ENCODE assay signal across 9 mouse cellular contexts in the genomic region with DNA sequence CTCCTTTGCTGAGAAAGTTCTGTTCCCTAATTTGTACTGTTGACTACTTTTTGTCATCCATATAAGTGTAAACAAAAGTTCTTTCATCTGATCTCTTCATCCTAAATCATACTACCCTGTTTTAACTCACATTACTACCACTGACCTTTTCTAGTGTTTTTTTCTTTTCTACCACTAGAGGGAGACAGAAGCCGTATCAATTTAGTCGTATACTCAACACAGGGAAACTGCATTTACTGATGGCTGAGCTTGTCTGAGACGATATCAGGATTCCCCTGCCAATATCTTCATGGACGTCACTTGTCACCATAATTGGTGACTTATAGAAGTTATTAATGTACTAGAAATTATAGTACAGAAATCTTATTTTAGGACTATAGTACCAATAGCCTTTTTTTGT. TPM values are rescaled to one million over a fixed set of nuclear protein-coding genes. Genes with fewer than 3 reads are reported as not detected.
DNase-seq lines count a peak whose midpoint lies in the region; ATAC-seq lines count a peak whose summit lies in the region.
"Had no signal": no experiment of that assay in that cellular context is flagged by ENCODE, and none has a peak within 500 bp of the region (broad histone marks: within the 10 kb centered on the region; RNA-seq: fewer than 3 reads in every experiment).

No protein-coding gene starts in this region.

- DNase-seq in gastrocnemius, adult 18-20 months (ENCODE audit: low spot score): peak; percentile 3
- no peak for DNase-seq in gastrocnemius, adult 8-10 months (ENCODE audit: low spot score in 2 of 2)
- DNase-seq in 3134 (ENCODE audit: extremely low read depth, insufficient read length, low spot score) (peak; percentile 12), R1 (ENCODE audit: low read depth, low spot score) (peak; percentile 32)
- no peak for DNase-seq in yolk sac, embryonic 10.5 days (ENCODE audit: low spot score)
- DNase-seq in adrenal gland, postnatal 4 days (ENCODE audit: low spot score in 2 of 2): no peak
- no peak for DNase-seq in adrenal gland, postnatal 25 days

- peak; percentile 41 for ATAC-seq in inflammation-experienced regulatory T-cells, adult 6 months

RNA-seq across cellular contexts. Expression of gene G6pdx, which starts 23.8 kb away (rescaled TPM):
- total RNA-seq in gastrocnemius, adult 18-20 months (2021): 1 to 10 TPM; 2.6 to 3.8 TPM
- total RNA-seq in gastrocnemius, adult 8-10 months (2022): 1 to 10 TPM; 2.0 to 4.2 (median 3.4) TPM
- 10 to 100 TPM; 25.4 to 32.9 (median 31.4) TPM for polyA plus RNA-seq in inflammation-experienced regulatory T-cells, adult 6 months (2017; shearing (Covaris generic))
- total RNA-seq in adrenal gland, postnatal 4 days (2021): 10 to 100 TPM; 84.9 to 86.2 TPM
- total RNA-seq in adrenal gland, postnatal 25 days (2021): 144 and 163 TPM in 2 replicates

RNA-seq across cellular contexts. Expression of gene Gm6880, which starts 28.4 kb away (rescaled TPM):
- not detected for total RNA-seq in gastrocnemius, adult 18-20 months (2021)
- total RNA-seq in gastrocnemius, adult 8-10 months (2022): not detected
- not detected for polyA plus RNA-seq in inflammation-experienced regulatory T-cells, adult 6 months (2017; shearing (Covaris generic))
- total RNA-seq in adrenal gland, postnatal 4 days (2021): not detected
- total RNA-seq in adrenal gland, postnatal 25 days (2021): not detected in 2 replicates
- polyA plus RNA-seq: spleen, adult 2 months had no signal

RNA-seq across cellular contexts. Expression of gene Ikbkg, which starts 59.7 kb away (rescaled TPM):
- total RNA-seq in gastrocnemius, adult 18-20 months (2021): 10 to 100 TPM; 19.6 to 23.1 TPM
- total RNA-seq in gastrocnemius, adult 8-10 months (2022): 10 to 100 TPM; 21.6 to 31.2 (median 25.5) TPM
- 10 to 100 TPM; 34.9 to 43.6 (median 39.3) TPM for polyA plus RNA-seq in inflammation-experienced regulatory T-cells, adult 6 months (2017; shearing (Covaris generic))
- total RNA-seq in adrenal gland, postnatal 4 days (2021): 10 to 100 TPM; 60.2 to 65.5 TPM
- 61.3 and 84.3 TPM in 2 replicates for total RNA-seq in adrenal gland, postnatal 25 days (2021)

RNA-seq across cellular contexts. Expression of gene Fam3a, which starts 59.7 kb away (rescaled TPM):
- 10 to 100 TPM; 13.4 to 16.7 TPM for total RNA-seq in gastrocnemius, adult 18-20 months (2021)
- 10 to 100 TPM; 12.8 to 15.3 (median 14.2) TPM for total RNA-seq in gastrocnemius, adult 8-10 months (2022)
- 10 to 100 TPM; 15.0 to 30.8 (median 30.5) TPM for polyA plus RNA-seq in inflammation-experienced regulatory T-cells, adult 6 months (2017; shearing (Covaris generic))
- 10 to 100 TPM; 26.0 to 32.0 TPM for total RNA-seq in adrenal gland, postnatal 4 days (2021)
- 22.2 and 26.2 TPM in 2 replicates for total RNA-seq in adrenal gland, postnatal 25 days (2021)

Comparison
In these comparisons a context has a peak if more than half of its experiments do, and no peak if none do; other contexts are left out.
1. DNase-seq: peak in gastrocnemius, adult 18-20 months (single experiment), 3134 (single experiment) and R1 (single experiment); none in gastrocnemius, adult 8-10 months (0 of 2), yolk sac, embryonic 10.5 days (single experiment), adrenal gland, postnatal 4 days (0 of 2) and adrenal gland, postnatal 25 days (single experiment).
2. RNA of gene G6pdx, which starts 23.8 kb away (total RNA-seq): 144 to 163 TPM in adrenal gland, postnatal 25 days and 84.9 to 86.2 TPM in adrenal gland, postnatal 4 days; 2.0 to 4.2 TPM in gastrocnemius, adult 8-10 months and 2.6 to 3.8 TPM in gastrocnemius, adult 18-20 months; every median in the first group is over 10 times any median in the second.